Mouse (Mus musculus) urinary bladder, adult 18-20 months (tissue): ENCODE data around the gene 3110082I17Rik.
"Not testable (repeated sequence)": the region's sequence is repeated elsewhere in the genome, so short reads cannot be mapped to it uniquely, and the experiment has no call there.

Experiments
- DNase-seq, 2 experiments: peaks; one replicate each; pipeline ENCODE4 v3.0.0; 2022; ENCODE audit warnings: low spot score in 2 of 2, mixed read lengths in 2 of 2

3110082I17Rik gene

GRCm38 (mm10) chr5:139352317-139352716 lies 108.0 kb downstream of the 3110082I17Rik start, which contains the start of gene Cyp2w1:
Cyp2w1 (plus strand) TSS chr5:139352617.
- no peak for DNase-seq

GRCm38 (mm10) chr5:139351628-139352027 lies 108.7 kb downstream of the 3110082I17Rik start:
- no peak for DNase-seq

- no peak for DNase-seq
These were observed 109.2 kb downstream of the 3110082I17Rik start, which contains the start of gene Cox19 for GRCm38 (mm10) chr5:139351134-139351533. Cox19 (minus strand) TSS chr5:139351418.

- DNase-seq = no peak
These were observed 110.6 kb downstream of the 3110082I17Rik start for GRCm38 (mm10) chr5:139349713-139350112.

- no peak for DNase-seq
These were observed 113.1 kb downstream of the 3110082I17Rik start for GRCm38 (mm10) chr5:139347225-139347624.

GRCm38 (mm10) chr5:139345364-139345714 lies 115.0 kb downstream of the 3110082I17Rik start:
- DNase-seq = no peak

- DNase-seq = peak; percentile 95 to 98
These were observed 115.5 kb downstream of the 3110082I17Rik start for GRCm38 (mm10) chr5:139344687-139345363.

GRCm38 (mm10) chr5:139344021-139344686 lies 116.2 kb downstream of the 3110082I17Rik start:
- peak in 1 of 2 experiments; percentile 54 for DNase-seq

GRCm38 (mm10) chr5:139338891-139339290 lies 121.4 kb downstream of the 3110082I17Rik start:
- no peak for DNase-seq

GRCm38 (mm10) chr5:139338403-139338802 lies 121.9 kb downstream of the 3110082I17Rik start:
- DNase-seq = no peak

GRCm38 (mm10) chr5:139337826-139338370 lies 122.4 kb downstream of the 3110082I17Rik start:
- no peak for DNase-seq

GRCm38 (mm10) chr5:139335634-139336033 lies 124.7 kb downstream of the 3110082I17Rik start:
- DNase-seq = no peak

GRCm38 (mm10) chr5:139334394-139334793 lies 125.9 kb downstream of the 3110082I17Rik start:
- DNase-seq = not testable (repeated sequence)

- DNase-seq = no peak
These were observed 126.9 kb downstream of the 3110082I17Rik start for GRCm38 (mm10) chr5:139333301-139334013.

GRCm38 (mm10) chr5:139332590-139333272 lies 127.6 kb downstream of the 3110082I17Rik start:
- DNase-seq = no peak

GRCm38 (mm10) chr5:139331742-139332141 lies 128.6 kb downstream of the 3110082I17Rik start:
- peak; percentile 42 to 82 for DNase-seq

GRCm38 (mm10) chr5:139330766-139331165 lies 129.6 kb downstream of the 3110082I17Rik start:
- DNase-seq = no peak

GRCm38 (mm10) chr5:139327634-139328020 lies 132.7 kb downstream of the 3110082I17Rik start:
- DNase-seq = no peak

- DNase-seq = no peak
These were observed 133.2 kb downstream of the 3110082I17Rik start for GRCm38 (mm10) chr5:139326986-139327633.

- DNase-seq = no peak
These were observed 134.1 kb downstream of the 3110082I17Rik start for GRCm38 (mm10) chr5:139326111-139326696.
